Mouse (Mus musculus): ENCODE results near the gene Npas2.

- TF ChIP-seq CTCF (IDR thresholded peaks at IDR 0.05; ENCODE audit: low read depth, low read length) (no peak), GATA1 (IDR thresholded peaks at IDR 0.05; ENCODE audit: borderline replicate concordance, low read length) (no peak), TAL1 (conservative IDR thresholded peaks at IDR 0.05; ENCODE audit: low read depth, low read length) (no peak), POLR2AphosphoS5 (IDR thresholded peaks at IDR 0.05; ENCODE audit: insufficient replicate concordance, low read depth, low read length) (no peak)
Observed at GRCm38 (mm10) chr1:39240860-39241584, 47.5 kb downstream of the Npas2 start.

Data from G1E (cell line).